Mouse (Mus musculus): ENCODE results near the gene Rnf135.

DNA sequence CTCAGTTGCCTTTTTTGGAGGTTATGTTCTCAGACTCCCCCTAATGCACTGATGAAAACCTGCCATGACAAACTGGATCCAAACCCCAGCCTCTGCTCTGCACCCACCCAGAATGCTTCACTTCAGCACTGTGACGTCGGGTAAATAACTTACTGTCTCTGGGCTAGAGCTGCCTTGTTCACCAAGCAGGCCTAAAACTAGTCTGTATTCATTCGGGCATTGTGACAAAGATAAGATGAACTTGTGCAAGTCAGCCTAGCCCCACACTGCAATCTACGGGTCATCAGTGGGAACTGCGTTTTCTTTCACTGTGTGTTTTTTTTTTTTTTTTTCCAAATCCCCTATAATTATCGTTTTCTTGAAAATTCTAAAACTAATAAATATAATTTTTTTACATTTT is 35.9 kb upstream of the Rnf135 start:
- TF ChIP-seq CTCF (IDR thresholded peaks at IDR 0.05; ENCODE audit: control insufficient read depth, insufficient read depth, low read length) = no peak
- no peak for TF ChIP-seq POLR2A (IDR thresholded peaks at IDR 0.05; ENCODE audit: borderline replicate concordance, control insufficient read depth, low read depth, low read length)

Data from bone marrow, adult 2 months (tissue).